Mouse (Mus musculus): ENCODE results near the gene Deup1. TPM values are rescaled to one million over a fixed set of nuclear protein-coding genes. Genes with fewer than 3 reads are reported as not detected.

Gene Deup1
- polyA plus RNA-seq, 2 experiments, result 0.02 TPM; not detected in 1

DNA sequence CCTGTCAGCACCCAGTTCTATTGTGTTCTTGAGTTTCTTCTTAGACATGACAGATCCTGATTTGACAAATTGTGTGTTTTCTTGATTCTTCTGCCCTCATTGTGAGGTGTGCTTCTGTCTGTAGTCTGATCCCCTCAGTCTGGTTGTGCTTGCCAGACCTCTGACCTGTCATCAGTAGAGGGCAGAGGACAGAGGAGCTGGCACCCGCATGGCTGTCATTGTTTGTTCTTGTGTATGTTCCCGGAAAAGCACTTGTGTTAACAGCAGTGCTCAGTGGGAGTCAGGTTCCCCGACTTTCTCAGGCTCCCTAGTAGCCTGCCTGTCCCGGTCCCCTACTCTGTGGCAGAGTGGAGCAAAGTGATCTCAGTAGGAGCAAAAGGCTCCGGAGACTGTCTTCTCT lies 92.3 kb downstream of the Deup1 start:
- ATAC-seq (ENCODE audit: insufficient read depth), result peak; percentile 47; the same call in 1 of the 2 replicates
- DNase-seq (ENCODE audit: low read depth in 3 of 3, low spot score in 3 of 3), result no peak
- H3K27ac ChIP-seq, result no peak overlapping the region

DNA sequence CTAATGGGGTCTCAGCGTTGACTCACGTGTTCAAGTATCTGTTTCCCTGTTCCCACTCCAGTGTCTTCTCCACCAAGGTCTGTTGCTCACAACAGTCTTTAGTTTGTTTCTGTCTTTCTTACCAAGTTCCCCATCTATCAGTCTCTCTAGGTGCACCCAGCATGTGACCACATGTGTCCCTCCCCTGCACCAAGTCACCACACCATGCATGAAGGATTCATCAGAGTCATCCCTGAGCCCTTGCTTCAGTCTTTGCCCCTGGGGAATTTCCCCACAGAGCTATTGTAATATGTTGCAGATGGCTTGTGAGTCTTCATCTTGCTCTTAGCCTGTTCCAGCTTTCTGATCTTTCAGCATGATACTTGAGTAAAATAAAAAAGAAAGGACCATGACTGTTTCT lies 93.6 kb downstream of the Deup1 start:
- H3K4me2 ChIP-seq (ENCODE audit: low read depth), result no peak overlapping the region
- no peak for ATAC-seq (ENCODE audit: insufficient read depth)
- DNase-seq (ENCODE audit: low read depth in 3 of 3, low spot score in 3 of 3), result no peak

More for the DNA sequence above, 92.3 kb downstream of the Deup1 start:
- no peak overlapping the region for H3K4me2 ChIP-seq (ENCODE audit: low read depth)
- H3K36me3 ChIP-seq (replicated peaks; ENCODE audit: control insufficient read depth, insufficient read depth, low read depth), result no peaks in the 10 kb centered on the region
- H3K4me3 ChIP-seq (ENCODE audit: insufficient read depth in 1 of 2, low read depth in 2 of 2, low read length in 2 of 2), result no peak overlapping the region
- WGBS (ENCODE audit: insufficient replicate concordance), result 50% methylated on average over 5 of the region's 5 CpGs
- H3K9ac ChIP-seq (replicated peaks), result no peak overlapping the region
- peaks cover 0 to 6% of the 10 kb centered on the region in 2 experiments; a peak in 2 of 4 replicates for H3K4me1 ChIP-seq (replicated peaks; ENCODE audit: control insufficient read depth in 2 of 2, insufficient read depth in 2 of 2, low read length in 1 of 2)
- no peak for TF ChIP-seq CTCF (IDR thresholded peaks at IDR 0.05; ENCODE audit: low read depth)
- no peak for TF ChIP-seq EP300 (IDR thresholded peaks at IDR 0.05; ENCODE audit: low read depth)
- H3K27me3 ChIP-seq (ENCODE audit: control insufficient read depth, insufficient read depth, low read length), result no peaks in the 10 kb centered on the region
- no peaks in the 10 kb centered on the region for H3K9me3 ChIP-seq (ENCODE audit: control insufficient read depth, low read length)

DNA sequence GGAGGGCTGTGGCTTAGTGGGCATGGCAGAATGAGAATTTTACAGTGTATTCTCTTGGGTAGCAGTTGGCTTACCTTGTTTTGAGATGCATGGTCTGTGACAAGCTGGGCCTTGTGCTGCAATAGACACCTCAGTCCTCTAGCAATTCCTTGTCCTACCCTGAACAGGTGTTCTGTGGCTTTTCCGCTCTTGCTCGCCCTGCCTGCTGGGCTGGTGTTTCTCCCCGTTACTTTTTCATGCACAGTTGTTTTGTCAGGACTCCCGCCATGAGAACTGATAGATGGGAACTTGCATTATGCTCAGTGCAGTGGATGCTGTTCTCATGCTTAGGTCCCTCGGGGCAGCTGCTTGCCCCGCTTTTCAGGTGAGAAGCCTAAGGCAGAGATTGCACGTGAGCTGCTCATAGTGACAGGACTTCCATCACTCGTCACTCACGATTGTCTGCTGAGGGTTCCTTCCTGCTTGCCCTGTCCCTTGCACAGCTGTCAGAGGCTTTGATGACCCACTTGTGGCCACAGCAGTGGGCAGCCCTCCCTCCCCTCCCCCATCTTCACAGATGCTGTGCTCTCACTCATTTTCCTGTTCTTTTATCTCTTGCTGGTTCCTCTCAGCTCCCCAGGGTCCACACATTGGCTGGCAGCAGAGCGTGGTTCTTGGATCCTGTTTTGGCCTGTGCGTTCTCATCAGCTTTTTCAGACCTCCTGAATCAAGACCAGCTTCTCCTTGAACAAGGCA lies 94.2 kb downstream of the Deup1 start:
- H3K4me2 ChIP-seq (ENCODE audit: low read depth), result no peak overlapping the region
- ATAC-seq (ENCODE audit: insufficient read depth) (no peak), DNase-seq (ENCODE audit: low read depth in 3 of 3, low spot score in 3 of 3) (no peak)
- peaks cover 0 to 21% of the 10 kb centered on the region in 2 experiments; a peak in 2 of 4 replicates for H3K4me1 ChIP-seq (replicated peaks; ENCODE audit: control insufficient read depth in 2 of 2, insufficient read depth in 2 of 2, low read length in 1 of 2)
- 52% methylated on average over 11 of the region's 11 CpGs for WGBS (ENCODE audit: insufficient replicate concordance)
- TF ChIP-seq EP300 (IDR thresholded peaks at IDR 0.05; ENCODE audit: low read depth), result no peak
- TF ChIP-seq CTCF (IDR thresholded peaks at IDR 0.05; ENCODE audit: low read depth), result no peak
- H3K9me3 ChIP-seq (ENCODE audit: control insufficient read depth, low read length), result no peaks in the 10 kb centered on the region
- no peak overlapping the region for H3K9ac ChIP-seq (replicated peaks)
- H3K36me3 ChIP-seq (replicated peaks; ENCODE audit: control insufficient read depth, insufficient read depth, low read depth), result no peaks in the 10 kb centered on the region
- no peak overlapping the region for H3K4me3 ChIP-seq (ENCODE audit: insufficient read depth in 1 of 2, low read depth in 2 of 2, low read length in 2 of 2)
- H3K27me3 ChIP-seq (ENCODE audit: control insufficient read depth, insufficient read depth, low read length), result no peaks in the 10 kb centered on the region
- no peak overlapping the region for H3K27ac ChIP-seq

More for the DNA sequence above, 93.6 kb downstream of the Deup1 start:
- H3K9me3 ChIP-seq (ENCODE audit: control insufficient read depth, low read length), result no peaks in the 10 kb centered on the region
- H3K4me3 ChIP-seq (ENCODE audit: insufficient read depth in 1 of 2, low read depth in 2 of 2, low read length in 2 of 2), result no peak overlapping the region
- no peaks in the 10 kb centered on the region for H3K27me3 ChIP-seq (ENCODE audit: control insufficient read depth, insufficient read depth, low read length)
- H3K36me3 ChIP-seq (replicated peaks; ENCODE audit: control insufficient read depth, insufficient read depth, low read depth), result no peaks in the 10 kb centered on the region
- H3K9ac ChIP-seq (replicated peaks), result no peak overlapping the region
- no peak overlapping the region for H3K27ac ChIP-seq
- WGBS (ENCODE audit: insufficient replicate concordance), result 91% methylated on average over 2 of the region's 2 CpGs
- peaks cover 0 to 16% of the 10 kb centered on the region in 2 experiments; a peak in 2 of 4 replicates for H3K4me1 ChIP-seq (replicated peaks; ENCODE audit: control insufficient read depth in 2 of 2, insufficient read depth in 2 of 2, low read length in 1 of 2)
- TF ChIP-seq EP300 (IDR thresholded peaks at IDR 0.05; ENCODE audit: low read depth) (no peak), CTCF (IDR thresholded peaks at IDR 0.05; ENCODE audit: low read depth) (no peak)

DNA sequence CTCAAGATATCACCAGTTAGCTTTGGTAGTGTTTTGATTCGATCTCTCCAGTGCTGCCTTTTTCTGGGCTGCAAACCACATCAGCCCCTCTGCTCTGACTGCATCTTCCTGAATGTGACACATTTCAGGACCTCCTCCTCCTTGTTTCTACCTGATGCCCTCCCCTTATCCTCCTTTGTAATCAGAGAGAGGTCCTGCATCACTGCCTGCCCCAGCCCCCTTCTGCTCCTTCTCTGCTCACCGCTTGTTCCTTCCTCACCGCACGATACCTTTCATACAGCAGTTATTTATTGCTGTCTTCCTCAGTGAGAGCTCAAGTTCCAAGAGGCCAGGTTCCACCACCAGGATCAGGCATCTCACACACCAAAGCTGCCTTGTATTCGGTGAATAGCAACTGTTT lies 96.5 kb downstream of the Deup1 start:
- no peak overlapping the region for H3K4me2 ChIP-seq (ENCODE audit: low read depth)
- DNase-seq (ENCODE audit: low read depth in 3 of 3, low spot score in 3 of 3) (no peak), ATAC-seq (ENCODE audit: insufficient read depth) (no peak)
- H3K9ac ChIP-seq (replicated peaks), result no peak overlapping the region
- 68% methylated on average over 5 of the region's 5 CpGs for whole genome bisulfite sequencing (ENCODE audit: insufficient replicate concordance)
- TF ChIP-seq CTCF (IDR thresholded peaks at IDR 0.05; ENCODE audit: low read depth) (no peak), EP300 (IDR thresholded peaks at IDR 0.05; ENCODE audit: low read depth) (no peak)
- H3K36me3 ChIP-seq (replicated peaks; ENCODE audit: control insufficient read depth, insufficient read depth, low read depth), result no peaks in the 10 kb centered on the region
- H3K9me3 ChIP-seq (ENCODE audit: control insufficient read depth, low read length), result no peaks in the 10 kb centered on the region
- H3K27me3 ChIP-seq (ENCODE audit: control insufficient read depth, insufficient read depth, low read length), result no peaks in the 10 kb centered on the region
- no peak overlapping the region for H3K4me3 ChIP-seq (ENCODE audit: insufficient read depth in 1 of 2, low read depth in 2 of 2, low read length in 2 of 2)
- no peak overlapping the region for H3K27ac ChIP-seq
- H3K4me1 ChIP-seq (replicated peaks; ENCODE audit: control insufficient read depth in 2 of 2, insufficient read depth in 2 of 2, low read length in 1 of 2), result peaks cover 0 to 18% of the 10 kb centered on the region in 2 experiments; a peak in 2 of 4 replicates

DNA sequence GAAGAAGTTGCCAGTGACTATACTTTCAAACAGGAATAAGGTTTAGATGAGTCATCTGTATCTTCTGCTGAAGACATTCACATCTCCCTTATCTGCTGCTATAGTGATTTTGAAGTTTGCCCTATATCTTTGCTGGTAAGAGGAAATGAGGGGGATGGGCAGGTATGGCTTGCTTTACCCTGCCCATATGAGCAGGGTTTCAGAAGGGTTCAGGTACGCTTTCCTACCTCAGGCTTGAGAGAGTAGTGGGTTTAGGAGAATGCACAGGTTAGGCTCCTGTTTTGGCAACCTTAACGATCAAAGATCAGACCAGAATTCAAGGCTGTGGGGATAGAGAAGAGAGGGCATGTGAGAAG lies 97.8 kb downstream of the Deup1 start:
- Histone ChIP-seq H3K27me3 (ENCODE audit: control insufficient read depth, insufficient read depth, low read length) (no peaks in the 10 kb centered on the region), H3K4me1 (replicated peaks; ENCODE audit: control insufficient read depth in 2 of 2, insufficient read depth in 2 of 2, low read length in 1 of 2) (peaks cover 0 to 18% of the 10 kb centered on the region in 2 experiments; a peak in 2 of 4 replicates), H3K27ac (no peak overlapping the region), H3K36me3 (replicated peaks; ENCODE audit: control insufficient read depth, insufficient read depth, low read depth) (no peaks in the 10 kb centered on the region), H3K4me2 (ENCODE audit: low read depth) (no peak overlapping the region), H3K9me3 (ENCODE audit: control insufficient read depth, low read length) (no peaks in the 10 kb centered on the region), H3K4me3 (ENCODE audit: insufficient read depth in 1 of 2, low read depth in 2 of 2, low read length in 2 of 2) (no peak overlapping the region), H3K9ac (replicated peaks) (no peak overlapping the region)
- ATAC-seq (ENCODE audit: insufficient read depth) (no peak), DNase-seq (ENCODE audit: low read depth in 3 of 3, low spot score in 3 of 3) (no peak)
- WGBS (ENCODE audit: insufficient replicate concordance), result 53% methylated on average over 2 of the region's 2 CpGs
- TF ChIP-seq CTCF (IDR thresholded peaks at IDR 0.05; ENCODE audit: low read depth), result no peak
- no peak for TF ChIP-seq EP300 (IDR thresholded peaks at IDR 0.05; ENCODE audit: low read depth)
